Mouse (Mus musculus): Measurements from ENCODE around the gene Adap1. TPM values are rescaled to one million over a fixed set of nuclear protein-coding genes. Genes with fewer than 3 reads are reported as not detected.

Adap1 gene
- polyA plus RNA-seq, 1 experiment from 2014 or later, result 3.3 TPM

GRCm38 (mm10) chr5:139365827-139366226 lies 40.4 kb upstream of the Adap1 start:
- H3K9me3 ChIP-seq (replicated peaks), result no peaks in the 10 kb centered on the region
- no peak for DNase-seq
- H3K36me3 ChIP-seq, result peaks cover 7% of the 10 kb centered on the region
- peak overlapping the region; percentile 66 for H3K27ac ChIP-seq
- WGBS (ENCODE audit: insufficient replicate concordance), result 45% methylated on average over 1 of the region's 1 CpGs
- H3K9ac ChIP-seq, result no peak overlapping the region
- peaks cover 66% of the 10 kb centered on the region for H3K4me1 ChIP-seq (replicated peaks)
- no peaks in the 10 kb centered on the region for H3K27me3 ChIP-seq
- no peak overlapping the region for H3K4me3 ChIP-seq (replicated peaks)
- no peak for ATAC-seq (ENCODE audit: low read depth)
- H3K4me2 ChIP-seq, result no peak overlapping the region

GRCm38 (mm10) chr5:139364911-139365571 lies 39.6 kb upstream of the Adap1 start:
- H3K27ac ChIP-seq, result peak overlapping the region; percentile 83
- WGBS (ENCODE audit: insufficient replicate concordance), result 33% methylated on average over 5 of the region's 5 CpGs
- peaks cover 58% of the 10 kb centered on the region for H3K4me1 ChIP-seq (replicated peaks)
- no peaks in the 10 kb centered on the region for H3K27me3 ChIP-seq
- peak overlapping the region; percentile 46 for H3K9ac ChIP-seq
- peak overlapping the region; percentile 19 for H3K4me2 ChIP-seq
- H3K4me3 ChIP-seq (replicated peaks), result 0 out of 2 replicates have a peak overlapping the region, but pooled peaks have one; percentile 5
- 0 out of 2 replicates have a peak, but pooled peaks have one; percentile 8 for ATAC-seq (ENCODE audit: low read depth)
- no peaks in the 10 kb centered on the region for H3K9me3 ChIP-seq (replicated peaks)
- peaks cover 12% of the 10 kb centered on the region for H3K36me3 ChIP-seq
- DNase-seq, result no peak

- peak overlapping the region; percentile 19; the same call in 1 of the 2 replicates for H3K4me2 ChIP-seq
- ATAC-seq (ENCODE audit: low read depth) (peak; percentile 49), DNase-seq (peak; percentile 75)
- peaks cover 52% of the 10 kb centered on the region for H3K4me1 ChIP-seq (replicated peaks)
- no peaks in the 10 kb centered on the region for H3K27me3 ChIP-seq
- WGBS (ENCODE audit: insufficient replicate concordance), result 13% methylated on average over 12 of the region's 12 CpGs
- no peak overlapping the region for H3K4me3 ChIP-seq (replicated peaks)
- H3K9me3 ChIP-seq (replicated peaks), result no peaks in the 10 kb centered on the region
- H3K27ac ChIP-seq, result peak overlapping the region; percentile 83
- H3K36me3 ChIP-seq, result peaks cover 12% of the 10 kb centered on the region
- H3K9ac ChIP-seq, result peak overlapping the region; percentile 46
These were observed 39.0 kb upstream of the Adap1 start for GRCm38 (mm10) chr5:139364260-139364910.

GRCm38 (mm10) chr5:139363858-139364257 lies 38.4 kb upstream of the Adap1 start:
- Histone ChIP-seq H3K4me3 (replicated peaks) (no peak overlapping the region), H3K4me2 (no peak overlapping the region), H3K9ac (no peak overlapping the region), H3K27me3 (no peaks in the 10 kb centered on the region), H3K4me1 (replicated peaks) (peaks cover 48% of the 10 kb centered on the region), H3K27ac (no peak overlapping the region), H3K36me3 (peaks cover 12% of the 10 kb centered on the region), H3K9me3 (replicated peaks) (no peaks in the 10 kb centered on the region)
- ATAC-seq (ENCODE audit: low read depth), result no peak
- WGBS (ENCODE audit: insufficient replicate concordance), result 52% methylated on average over 7 of the region's 7 CpGs
- DNase-seq, result no peak

GRCm38 (mm10) chr5:139359244-139359643 lies 33.8 kb upstream of the Adap1 start:
- Histone ChIP-seq H3K9ac (no peak overlapping the region), H3K27me3 (no peaks in the 10 kb centered on the region), H3K4me2 (no peak overlapping the region), H3K9me3 (replicated peaks) (no peaks in the 10 kb centered on the region), H3K4me1 (replicated peaks) (peaks cover 8% of the 10 kb centered on the region), H3K27ac (no peak overlapping the region), H3K36me3 (peaks cover 12% of the 10 kb centered on the region), H3K4me3 (replicated peaks) (no peak overlapping the region)
- WGBS (ENCODE audit: insufficient replicate concordance), result 87% methylated on average over 5 of the region's 5 CpGs
- ATAC-seq (ENCODE audit: low read depth), result no peak
- no peak for DNase-seq

GRCm38 (mm10) chr5:139358653-139359052 lies 33.2 kb upstream of the Adap1 start:
- ATAC-seq (ENCODE audit: low read depth), result no peak
- 64% methylated on average over 2 of the region's 2 CpGs for WGBS (ENCODE audit: insufficient replicate concordance)
- H3K9me3 ChIP-seq (replicated peaks), result no peaks in the 10 kb centered on the region
- peaks cover 10% of the 10 kb centered on the region for H3K36me3 ChIP-seq
- no peak overlapping the region for H3K9ac ChIP-seq
- peaks cover 10% of the 10 kb centered on the region for H3K4me1 ChIP-seq (replicated peaks)
- H3K27me3 ChIP-seq, result no peaks in the 10 kb centered on the region
- no peak overlapping the region for H3K4me3 ChIP-seq (replicated peaks)
- no peak overlapping the region for H3K4me2 ChIP-seq
- no peak for DNase-seq
- H3K27ac ChIP-seq, result no peak overlapping the region

- Histone ChIP-seq H3K4me3 (replicated peaks) (no peak overlapping the region), H3K4me2 (no peak overlapping the region), H3K4me1 (replicated peaks) (peaks cover 44% of the 10 kb centered on the region), H3K9ac (no peak overlapping the region), H3K27me3 (no peaks in the 10 kb centered on the region), H3K27ac (no peak overlapping the region), H3K9me3 (replicated peaks) (no peaks in the 10 kb centered on the region), H3K36me3 (peaks cover 1% of the 10 kb centered on the region; the same call in 1 of the 2 replicates)
- DNase-seq (peak; percentile 66), ATAC-seq (ENCODE audit: low read depth) (0 out of 2 replicates have a peak, but pooled peaks have one; percentile 19)
- 32% methylated on average over 19 of the region's 19 CpGs for WGBS (ENCODE audit: insufficient replicate concordance)
These were observed 29.9 kb upstream of the Adap1 start for GRCm38 (mm10) chr5:139355235-139355772.

- H3K27ac ChIP-seq, result no peak overlapping the region
These were observed 28.5 kb upstream of the Adap1 start for GRCm38 (mm10) chr5:139353946-139354345.

GRCm38 (mm10) chr5:139353496-139353895 lies 28.1 kb upstream of the Adap1 start:
- ATAC-seq (ENCODE audit: low read depth) (no peak), DNase-seq (peak; percentile 47)
- peaks cover 61% of the 10 kb centered on the region for H3K4me1 ChIP-seq (replicated peaks)
- H3K4me2 ChIP-seq, result no peak overlapping the region
- H3K36me3 ChIP-seq, result no peaks in the 10 kb centered on the region
- 51% methylated on average over 10 of the region's 10 CpGs for WGBS (ENCODE audit: insufficient replicate concordance)
- no peaks in the 10 kb centered on the region for H3K27me3 ChIP-seq
- no peak overlapping the region for H3K9ac ChIP-seq
- H3K9me3 ChIP-seq (replicated peaks), result no peaks in the 10 kb centered on the region
- H3K27ac ChIP-seq, result no peak overlapping the region
- no peak overlapping the region for H3K4me3 ChIP-seq (replicated peaks)

More at GRCm38 (mm10) chr5:139353946-139354345, 28.5 kb upstream of the Adap1 start:
- no peaks in the 10 kb centered on the region for H3K27me3 ChIP-seq
- DNase-seq (no peak), ATAC-seq (ENCODE audit: low read depth) (no peak)
- 74% methylated on average over 11 of the region's 11 CpGs for WGBS (ENCODE audit: insufficient replicate concordance)
- no peak overlapping the region for H3K9ac ChIP-seq
- no peaks in the 10 kb centered on the region for H3K9me3 ChIP-seq (replicated peaks)
- no peaks in the 10 kb centered on the region for H3K36me3 ChIP-seq
- H3K4me3 ChIP-seq (replicated peaks), result no peak overlapping the region
- H3K4me1 ChIP-seq (replicated peaks), result peaks cover 57% of the 10 kb centered on the region
- no peak overlapping the region for H3K4me2 ChIP-seq

- peaks cover 66% of the 10 kb centered on the region for H3K4me1 ChIP-seq (replicated peaks)
- no peaks in the 10 kb centered on the region for H3K9me3 ChIP-seq (replicated peaks)
- peak within 1 kb of the TSS; percentile 30; the same call in 1 of the 2 replicates for H3K4me2 ChIP-seq
- H3K4me3 ChIP-seq (replicated peaks), result no peak within 1 kb of the TSS
- ATAC-seq (ENCODE audit: low read depth) (no peak), DNase-seq (no peak)
- no peaks in the 10 kb centered on the region for H3K27me3 ChIP-seq
- 45% methylated on average over 6 of the region's 6 CpGs for WGBS (ENCODE audit: insufficient replicate concordance)
- H3K9ac ChIP-seq, result peak within 1 kb of the TSS; percentile 39
- H3K36me3 ChIP-seq, result no peaks in the 10 kb centered on the region
- peak within 1 kb of the TSS; percentile 32; the same call in 1 of the 2 replicates for H3K27ac ChIP-seq
These were observed 26.9 kb upstream of the Adap1 start, which contains the start of gene Cyp2w1 for GRCm38 (mm10) chr5:139352317-139352716. Cyp2w1 (plus strand) TSS chr5:139352617.

GRCm38 (mm10) chr5:139351628-139352027 lies 26.2 kb upstream of the Adap1 start:
- H3K27me3 ChIP-seq, result no peaks in the 10 kb centered on the region
- no peaks in the 10 kb centered on the region for H3K9me3 ChIP-seq (replicated peaks)
- no peaks in the 10 kb centered on the region for H3K36me3 ChIP-seq
- peak overlapping the region; percentile 5; the same call in 1 of the 2 replicates for H3K9ac ChIP-seq
- no peak overlapping the region for H3K4me2 ChIP-seq
- ATAC-seq (ENCODE audit: low read depth) (no peak), DNase-seq (no peak)
- WGBS (ENCODE audit: insufficient replicate concordance), result 28% methylated on average over 8 of the region's 8 CpGs
- H3K4me1 ChIP-seq (replicated peaks), result peaks cover 71% of the 10 kb centered on the region
- H3K4me3 ChIP-seq (replicated peaks), result no peak overlapping the region
- H3K27ac ChIP-seq, result peak overlapping the region; percentile 32; the same call in 1 of the 2 replicates
